Mouse (Mus musculus) frontal cortex, postnatal 10 days (tissue): ENCODE data around the gene Slc12a3.

Source experiments
- DNase-seq, 2 experiments: peaks; one replicate each; pipeline ENCODE4 v3.0.0; 2022; ENCODE audit warnings: low spot score in 2 of 2, mixed read lengths in 1 of 2

Slc12a3 gene

DNA sequence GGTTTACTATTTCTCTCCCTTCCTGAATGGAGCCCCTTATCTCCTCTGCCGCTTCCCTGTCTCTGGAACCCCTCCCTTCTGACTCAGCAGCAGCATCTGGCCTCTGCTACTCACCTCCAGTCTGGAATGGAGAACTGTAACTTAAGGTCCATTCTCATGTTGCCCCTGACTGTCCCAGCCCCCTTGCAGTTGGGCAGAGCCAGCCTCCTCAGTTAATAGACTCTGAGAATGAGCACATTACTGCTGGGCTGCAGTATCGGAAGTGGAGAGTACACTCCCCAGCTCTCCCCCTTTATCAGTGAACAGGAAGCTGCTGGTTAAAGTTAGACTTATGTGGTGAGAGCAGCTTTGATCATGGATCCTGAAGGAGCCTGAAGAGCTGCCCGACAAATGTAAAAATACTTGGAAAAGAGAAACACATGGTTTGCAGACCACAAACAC, 46.6 kb downstream of the Slc12a3 start:
- no peak for DNase-seq

DNA sequence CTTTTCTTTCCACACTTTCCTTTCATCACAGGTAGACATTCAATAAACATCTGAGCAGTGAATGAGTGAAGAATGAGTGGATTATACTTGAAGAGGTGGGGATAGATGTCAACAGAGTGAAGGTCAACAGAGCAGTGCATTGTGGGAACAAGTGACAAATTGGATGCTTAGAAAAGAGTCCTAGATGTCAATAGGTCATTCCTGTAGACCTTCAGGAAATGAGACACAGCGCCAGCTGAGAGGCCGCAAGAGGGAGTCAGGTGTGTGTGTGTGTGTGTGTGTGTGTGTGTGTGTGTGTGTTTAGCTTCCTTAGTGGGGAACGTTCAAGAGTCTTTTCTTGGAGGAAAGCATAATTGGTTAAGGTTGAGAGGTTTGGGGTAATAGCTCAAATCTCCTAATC, 47.2 kb downstream of the Slc12a3 start:
- no peak for DNase-seq

- DNase-seq: no peak
These were observed 47.6 kb downstream of the Slc12a3 start for GRCm38 (mm10) chr8:94376580-94376979.

DNA sequence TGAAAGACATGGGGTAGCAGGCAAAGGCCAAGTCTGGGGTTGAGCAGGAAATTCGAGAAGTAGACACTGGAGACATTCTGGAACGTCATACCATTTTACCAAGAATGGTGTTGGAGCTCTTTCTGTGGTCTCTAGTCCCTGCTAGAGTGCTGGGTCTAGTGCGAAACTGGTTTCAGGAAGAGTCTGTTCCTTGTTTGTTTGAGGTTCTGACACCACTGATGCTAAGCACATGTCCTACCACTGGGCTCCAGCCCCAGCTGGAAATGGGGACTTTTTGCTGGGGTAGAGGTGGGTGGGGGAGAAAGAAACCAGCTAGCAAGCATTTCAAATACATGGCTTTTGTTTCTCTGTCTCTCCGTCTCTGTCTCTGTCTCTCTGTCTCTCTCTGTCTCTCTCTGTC, 48.0 kb downstream of the Slc12a3 start:
- no peak for DNase-seq

DNA sequence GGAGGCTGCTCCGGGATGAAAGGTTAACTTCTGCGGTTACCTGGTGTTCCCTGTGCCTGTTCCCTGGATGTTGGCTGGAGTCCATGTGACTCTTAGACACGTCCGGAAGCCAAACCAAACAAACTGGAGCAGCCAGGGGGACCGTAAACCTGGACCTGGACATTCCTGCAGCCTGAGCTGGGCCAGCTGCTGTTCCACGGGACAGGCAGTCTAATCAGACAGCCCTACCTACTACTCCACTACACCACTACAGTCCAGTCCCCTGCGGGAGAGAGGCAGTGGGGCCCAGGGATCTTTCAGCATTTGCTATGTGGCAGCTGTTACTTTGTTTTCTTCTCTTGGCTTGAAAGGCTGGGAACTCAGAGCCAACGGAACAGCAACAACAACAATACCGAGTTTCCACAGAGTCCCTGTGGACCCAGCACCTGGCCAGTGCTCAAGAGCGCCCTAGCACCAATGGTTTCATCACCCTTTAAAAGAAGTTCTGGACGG, 48.8 kb downstream of the Slc12a3 start:
- no peak for DNase-seq

GRCm38 (mm10) chr8:94378763-94379415, 49.9 kb downstream of the Slc12a3 start:
- DNase-seq: no peak

- no peak for DNase-seq
These were observed 50.7 kb downstream of the Slc12a3 start for GRCm38 (mm10) chr8:94379686-94380085.

DNA sequence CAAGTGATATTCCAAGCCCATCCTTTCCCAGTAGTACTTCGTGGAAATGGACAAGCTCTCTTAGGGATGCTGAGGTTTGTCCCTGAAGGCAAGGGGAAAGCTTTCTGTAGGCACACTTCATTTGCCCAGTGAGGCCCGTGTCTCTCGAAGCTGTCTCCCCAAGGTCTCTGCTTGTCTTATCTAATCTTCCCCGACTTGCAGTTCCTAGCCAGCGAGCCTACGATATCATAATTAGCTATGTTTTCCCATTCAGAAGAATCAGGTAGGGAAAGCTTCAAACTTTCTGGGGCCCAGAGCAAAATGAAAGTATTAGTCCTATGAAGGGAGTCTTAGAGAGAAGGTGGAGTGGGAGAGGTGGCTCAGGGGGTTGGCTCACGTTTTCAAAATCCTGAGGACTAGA, 55.2 kb downstream of the Slc12a3 start:
- DNase-seq: no peak

DNA sequence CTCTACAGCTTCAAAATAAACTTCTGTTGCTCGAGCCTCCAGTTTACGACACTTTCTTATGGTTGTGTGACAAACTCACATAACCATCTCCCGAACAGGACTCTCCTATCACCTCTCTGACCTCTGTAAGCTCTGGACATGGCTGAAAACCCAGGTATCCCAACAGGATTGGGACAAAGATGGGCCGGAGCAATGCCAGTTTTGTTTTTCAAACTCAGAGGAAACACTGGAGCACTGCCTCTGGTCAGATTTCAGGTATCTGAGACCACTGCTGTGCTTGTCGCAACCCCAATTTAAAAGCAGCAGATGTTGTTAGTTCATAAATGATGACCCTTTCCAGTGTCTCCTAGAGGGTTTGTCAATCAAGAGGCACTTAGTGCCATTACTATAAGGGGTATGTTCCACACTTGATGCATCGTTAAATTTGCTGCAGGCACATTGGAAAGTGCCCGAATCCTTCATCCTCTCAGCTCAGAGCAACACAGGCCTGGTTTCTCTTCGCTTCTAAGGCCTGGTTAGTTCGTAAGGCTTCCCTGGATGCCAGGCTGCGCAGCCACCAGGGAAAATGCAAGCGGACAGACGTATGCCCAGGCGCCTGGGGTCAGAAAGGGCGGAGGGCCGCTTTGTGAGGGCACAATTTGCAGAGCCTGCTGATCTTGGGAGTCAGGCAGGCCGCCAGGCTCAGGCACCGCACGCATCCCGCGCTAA, 56.7 kb downstream of the Slc12a3 start:
- no peak for DNase-seq

GRCm38 (mm10) chr8:94386214-94387026, 57.4 kb downstream of the Slc12a3 start, which contains the start of gene Herpud1:
TSS of gene Herpud1 (plus strand) at chr8:94386438.
- DNase-seq: peak; percentile 97 to 99

GRCm38 (mm10) chr8:94387027-94387684, 58.2 kb downstream of the Slc12a3 start:
- DNase-seq: peak; percentile 74 to 79

- no peak for DNase-seq
These were observed 58.8 kb downstream of the Slc12a3 start for GRCm38 (mm10) chr8:94387785-94388184.

GRCm38 (mm10) chr8:94389531-94389930, 60.5 kb downstream of the Slc12a3 start:
- no peak for DNase-seq

DNA sequence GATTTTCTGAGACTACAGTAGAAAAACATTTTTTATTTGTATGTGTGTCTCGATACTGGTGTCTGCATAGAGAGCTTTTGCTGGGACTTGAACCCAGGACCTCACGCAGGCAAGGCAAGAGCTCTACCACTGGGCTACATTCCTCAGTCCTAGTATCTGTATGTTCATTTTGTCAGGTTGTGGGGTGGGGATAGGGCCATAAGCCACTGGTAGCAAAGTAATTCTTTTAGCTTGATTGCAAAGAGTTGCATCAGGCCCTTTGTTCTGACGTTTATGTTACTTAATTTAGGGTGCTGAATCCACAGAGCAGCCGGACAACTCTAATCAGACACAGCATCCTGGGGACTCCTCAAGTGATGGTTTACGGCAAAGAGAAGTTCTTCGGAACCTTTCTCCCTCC, 61.4 kb downstream of the Slc12a3 start:
- DNase-seq: no peak

DNA sequence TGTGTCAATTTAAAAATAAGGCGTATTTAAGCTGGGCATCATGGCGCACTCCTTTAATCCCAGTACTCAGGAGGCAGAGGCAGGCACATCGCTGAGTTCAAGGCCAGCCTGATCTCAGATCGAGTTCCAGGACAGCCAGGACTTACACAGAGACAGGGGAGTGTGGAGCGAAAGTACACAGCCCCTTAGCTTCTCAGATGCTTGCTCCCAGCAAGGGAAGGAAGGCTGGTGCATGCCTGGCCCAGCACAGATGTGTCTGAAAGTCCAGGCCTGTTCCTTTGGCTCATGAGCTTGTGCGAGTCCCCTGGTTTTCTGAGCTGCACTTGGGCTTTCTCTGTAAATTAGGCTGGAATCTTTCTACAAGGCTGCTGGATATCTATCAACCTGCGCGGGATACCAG, 61.9 kb downstream of the Slc12a3 start:
- no peak for DNase-seq

DNA sequence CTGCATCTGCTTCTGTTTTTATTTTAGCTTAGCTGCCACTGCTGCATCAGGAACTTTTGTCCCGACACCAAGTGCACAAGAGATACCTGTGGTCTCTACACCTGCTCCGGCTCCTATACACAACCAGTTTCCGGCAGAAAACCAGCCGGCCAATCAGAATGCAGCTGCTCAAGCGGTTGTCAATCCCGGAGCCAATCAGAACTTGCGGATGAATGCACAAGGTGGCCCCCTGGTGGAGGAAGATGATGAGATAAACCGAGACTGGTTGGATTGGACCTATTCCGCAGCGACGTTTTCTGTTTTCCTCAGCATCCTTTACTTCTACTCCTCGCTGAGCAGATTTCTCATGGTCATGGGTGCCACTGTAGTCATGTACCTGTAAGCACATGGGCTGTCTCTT, 63.1 kb downstream of the Slc12a3 start:
- DNase-seq: no peak

DNA sequence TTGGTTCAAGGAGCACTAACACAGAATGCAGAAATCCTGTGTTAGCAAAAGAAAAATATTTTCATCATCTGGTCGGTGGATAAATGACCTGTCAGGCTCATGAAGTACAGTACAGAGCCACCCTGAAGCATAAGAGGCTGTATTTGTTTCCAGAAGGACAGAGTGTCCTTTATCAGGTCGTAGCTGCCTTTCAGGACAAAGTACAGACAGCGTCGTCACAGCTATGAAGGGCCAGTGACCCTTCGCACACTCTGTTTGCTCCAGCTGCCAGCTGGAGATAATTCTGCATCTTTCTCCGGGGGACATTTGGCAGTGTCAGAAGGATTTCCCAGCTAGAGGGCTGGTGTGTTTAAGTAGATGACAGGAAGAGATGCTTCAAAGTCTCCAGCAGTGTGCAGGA, 63.6 kb downstream of the Slc12a3 start:
- DNase-seq: no peak

GRCm38 (mm10) chr8:94395851-94396540, 67.0 kb downstream of the Slc12a3 start:
- DNase-seq: no peak

DNA sequence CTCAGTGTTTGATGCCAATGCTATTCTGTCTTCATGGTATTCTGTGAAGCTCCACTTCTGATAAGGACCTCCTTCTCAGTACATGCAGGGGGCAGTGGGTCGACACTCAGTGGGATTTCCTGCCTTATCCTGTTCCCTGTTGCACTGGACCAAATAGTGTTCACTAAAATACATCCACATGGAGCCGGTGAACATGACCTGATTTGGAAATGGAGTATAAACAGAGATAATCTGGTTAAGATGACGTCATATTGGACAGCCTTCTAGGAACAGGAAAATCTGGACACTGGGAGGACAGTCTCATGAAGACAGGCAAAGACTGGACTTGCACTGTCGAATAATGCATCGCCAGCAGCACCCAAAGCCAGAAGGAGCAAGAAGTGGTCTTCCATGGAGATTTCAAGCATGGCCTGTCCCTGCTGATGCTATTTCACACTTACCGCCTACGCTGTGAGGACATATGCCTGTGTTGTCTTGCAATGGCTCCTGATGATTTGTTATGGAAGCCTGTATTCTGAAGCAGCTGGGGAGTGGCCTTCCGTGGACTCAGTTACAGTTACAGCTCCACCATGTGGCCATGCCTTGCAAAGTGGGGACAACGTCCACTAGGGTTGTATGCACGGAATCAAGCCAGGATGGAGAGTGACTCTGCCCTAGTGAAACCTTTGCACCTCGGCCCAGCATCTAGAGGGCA, 68.1 kb downstream of the Slc12a3 start:
- peak in 1 of 2 experiments; percentile 30 for DNase-seq

GRCm38 (mm10) chr8:94398587-94398986, 69.6 kb downstream of the Slc12a3 start:
- DNase-seq: no peak
